Mouse (Mus musculus) forebrain, embryonic 11.5 days (tissue): Measurements from ENCODE around the gene Mb. TPM values are rescaled to one million over a fixed set of nuclear protein-coding genes. Genes with fewer than 3 reads are reported as not detected.

Experiments used
- ATAC-seq: fragments of 200-750 bp; cut with Nextera tagmentation; replicated peaks from 2 replicates; pipeline ENCODE4 v1.8.0; 2017; ENCODE audit warnings: moderate TSS enrichment; ENCODE audit not compliant: low FRiP score
- DNase-seq: peaks from one replicate; pipeline ENCODE4 v3.0.0-alpha.2; 2017; ENCODE audit warnings: low spot score
- H3K27ac ChIP-seq: fragments of 300-500 bp; sonication (generic); 2 replicates; pipeline ENCODE4 v1.5.1; 2014; ENCODE audit warnings: low read depth, low read length
- H3K27me3 ChIP-seq: fragments of 300-500 bp; sonication (generic); 2 replicates; pipeline ENCODE4 v1.6.1; 2014; ENCODE audit warnings: mild to moderate bottlenecking, low read length, mixed read lengths; ENCODE audit not compliant: control insufficient read depth, insufficient read depth
- H3K36me3 ChIP-seq: fragments of 300-500 bp; sonication (generic); 2 replicates; pipeline ENCODE4 v1.6.1; 2014; ENCODE audit warnings: mild to moderate bottlenecking, low read length, moderate library complexity, mixed read lengths; ENCODE audit not compliant: control insufficient read depth, insufficient read depth
- H3K4me1 ChIP-seq: fragments of 300-500 bp; sonication (generic); replicated peaks from 2 replicates; pipeline ENCODE4 v1.6.1; 2014; ENCODE audit warnings: low read length, mixed read lengths; ENCODE audit not compliant: control insufficient read depth, insufficient read depth
- H3K4me2 ChIP-seq: fragments of 300-500 bp; sonication (generic); 2 replicates; pipeline ENCODE4 v1.6.1; 2014; ENCODE audit warnings: low read depth, mild to moderate bottlenecking, low read length, moderate library complexity, mixed read lengths; ENCODE audit not compliant: severe bottlenecking
- H3K4me3 ChIP-seq: fragments of 300-500 bp; sonication (generic); 2 replicates; pipeline ENCODE4 v1.5.1; 2014; ENCODE audit warnings: low read depth, low read length
- H3K9ac ChIP-seq: fragments of 300-500 bp; sonication (generic); 2 replicates; pipeline ENCODE4 v1.6.1; 2014; ENCODE audit warnings: low read length
- H3K9me3 ChIP-seq: fragments of 300-500 bp; sonication (generic); 2 replicates; pipeline ENCODE4 v1.6.1; 2016; ENCODE audit warnings: low read length, mixed read lengths; ENCODE audit not compliant: control insufficient read depth
- WGBS: fragments of 180-500 bp; shearing (Covaris S2); extraction: QIAGEN DNeasy Blood & Tissue Kit; methylation state at CpG from one replicate; pipeline ENCODE4 v1.1.7; 2014; 5-methylcytosine and 5-hydroxymethylcytosine counted together
- polyA plus RNA-seq: library from polyadenylated mRNA; unstranded; fragments of >200 nt; fragmentation: Nextera tagmentation; extraction: Ambion mirVana; gene quantifications from 2 replicates; pipeline ENCODE4 v1.2.1, GENCODE M21; 2014

The Mb gene
- polyA plus RNA-seq, 1 experiment from 2014 or later: not detected

DNA sequence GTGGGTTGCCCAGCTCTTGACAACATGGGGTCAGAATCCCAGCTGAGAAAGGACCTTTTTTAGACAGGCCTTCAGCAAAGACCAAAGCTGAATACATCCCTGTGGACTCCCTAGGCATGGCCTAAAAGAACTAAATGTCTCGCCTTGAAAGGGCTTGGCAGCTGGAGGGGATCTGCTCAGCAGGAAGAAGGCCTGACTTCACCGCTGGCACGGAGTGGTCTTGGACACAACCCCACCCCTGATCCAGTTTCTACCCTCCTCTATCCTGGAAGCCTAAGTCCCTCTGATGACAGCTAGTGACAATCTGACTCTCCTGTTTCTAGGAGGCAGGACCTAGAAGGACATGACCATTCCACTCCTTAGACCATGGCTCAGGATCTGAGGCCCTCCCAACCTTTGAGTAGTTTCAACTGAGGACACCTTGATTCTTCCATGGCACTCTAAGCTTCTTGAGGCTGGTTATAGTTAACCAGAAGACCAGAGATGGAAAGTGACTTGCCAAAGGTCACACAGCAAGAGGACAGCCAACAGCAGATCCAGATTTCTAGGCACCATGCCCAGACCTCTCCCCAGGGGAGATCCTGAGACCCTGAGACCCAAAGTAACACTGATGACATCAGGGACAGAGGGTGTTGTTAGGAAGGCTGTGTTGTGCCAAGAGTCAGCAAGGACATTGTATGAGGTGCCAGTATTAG lies 47.1 kb downstream of the Mb start:
- no peaks in the 10 kb centered on the region for H3K27me3 ChIP-seq
- no peak overlapping the region for H3K4me2 ChIP-seq
- no peaks in the 10 kb centered on the region for H3K36me3 ChIP-seq
- WGBS: 86% methylated on average over 3 of the region's 3 CpGs
- H3K4me1 ChIP-seq: no peaks in the 10 kb centered on the region
- H3K9ac ChIP-seq: no peak overlapping the region
- DNase-seq (no peak), ATAC-seq (no peak)
- no peaks in the 10 kb centered on the region for H3K9me3 ChIP-seq
- no peak overlapping the region for H3K27ac ChIP-seq
- no peak overlapping the region for H3K4me3 ChIP-seq

DNA sequence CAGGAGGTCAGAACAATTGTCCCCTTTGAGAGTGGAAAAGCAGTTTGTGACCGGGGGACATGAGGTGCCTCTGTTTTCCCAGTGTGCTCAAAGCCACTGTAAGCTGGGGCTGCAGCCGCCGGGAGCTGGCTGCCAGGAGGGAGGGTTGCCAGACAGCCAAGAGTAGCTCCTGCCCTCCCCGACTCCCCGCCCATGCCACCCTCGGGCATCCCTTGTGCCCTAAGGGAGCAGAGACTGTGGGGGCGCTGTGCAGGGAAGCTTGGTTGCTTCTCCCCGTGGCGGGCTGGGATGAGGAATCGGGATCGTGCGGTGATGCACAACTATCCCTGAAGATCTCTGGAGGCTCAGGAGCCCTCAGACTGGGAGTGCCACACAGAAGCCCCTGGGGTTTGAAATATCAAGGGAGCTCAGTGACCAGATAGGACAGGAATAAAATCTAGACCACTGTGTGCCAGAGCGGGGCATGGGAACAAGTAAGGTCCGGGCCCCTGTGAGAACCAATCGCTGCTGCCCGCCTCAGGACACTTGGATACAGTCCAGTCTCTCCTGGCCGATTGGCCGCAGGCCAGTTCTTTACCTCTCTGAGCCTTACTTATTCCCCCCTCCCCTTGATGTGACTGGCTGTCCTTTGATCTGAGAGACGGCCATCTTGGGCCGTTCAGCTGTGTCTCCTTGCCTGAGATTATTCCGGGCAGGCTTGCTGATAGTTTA lies 51.4 kb downstream of the Mb start:
- Histone ChIP-seq H3K9me3 (no peaks in the 10 kb centered on the region), H3K27ac (no peak overlapping the region), H3K9ac (no peak overlapping the region), H3K4me2 (no peak overlapping the region), H3K4me1 (no peaks in the 10 kb centered on the region), H3K36me3 (no peaks in the 10 kb centered on the region), H3K27me3 (no peaks in the 10 kb centered on the region), H3K4me3 (no peak overlapping the region)
- ATAC-seq (no peak), DNase-seq (peak; percentile 59)
- WGBS: 53% methylated on average over 21 of the region's 21 CpGs

DNA sequence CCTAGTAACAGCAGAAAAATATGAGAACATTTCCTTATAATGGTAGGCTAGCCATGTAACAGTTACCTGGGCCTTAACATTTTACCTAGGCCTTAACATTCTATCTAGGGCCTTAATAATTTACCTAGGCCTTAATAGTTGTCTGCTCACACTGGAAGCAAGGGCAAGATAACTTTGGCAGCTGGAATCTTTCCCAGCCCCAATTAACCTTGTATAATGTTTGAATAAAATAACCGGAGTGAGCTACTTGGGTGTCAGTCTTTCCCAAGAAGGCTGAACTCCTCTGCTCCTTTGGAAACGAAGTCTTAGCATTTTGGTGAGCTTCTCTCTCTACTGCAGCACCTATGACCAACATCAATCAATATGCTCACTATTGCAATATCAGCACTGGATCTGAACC lies 52.4 kb downstream of the Mb start:
- no peaks in the 10 kb centered on the region for H3K9me3 ChIP-seq
- H3K4me3 ChIP-seq: no peak overlapping the region
- 80% methylated on average over 2 of the region's 2 CpGs for WGBS
- no peak overlapping the region for H3K4me2 ChIP-seq
- no peak for ATAC-seq
- H3K9ac ChIP-seq: no peak overlapping the region
- DNase-seq: no peak
- no peaks in the 10 kb centered on the region for H3K27me3 ChIP-seq
- no peak overlapping the region for H3K27ac ChIP-seq
- no peaks in the 10 kb centered on the region for H3K4me1 ChIP-seq
- no peaks in the 10 kb centered on the region for H3K36me3 ChIP-seq

DNA sequence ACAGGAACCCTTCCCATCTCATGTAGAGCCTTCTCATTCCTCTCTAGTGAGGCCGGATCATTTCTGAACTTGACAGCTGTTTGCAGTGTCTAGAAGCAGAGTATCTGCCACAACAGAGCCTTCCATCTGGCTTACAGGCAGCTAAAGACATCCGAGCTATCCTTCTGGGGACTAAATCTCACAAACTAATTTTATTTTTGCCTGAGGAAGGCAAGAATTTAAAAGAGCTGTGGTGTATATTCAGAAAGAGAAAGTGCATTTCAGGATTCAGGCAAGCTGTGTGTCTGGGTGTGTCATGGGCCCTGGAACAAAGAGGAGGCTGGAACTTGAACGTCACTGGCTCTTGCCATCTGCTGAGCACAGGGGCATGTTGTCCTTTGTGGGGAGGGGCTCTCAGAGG lies 56.1 kb downstream of the Mb start:
- Histone ChIP-seq H3K4me1 (no peaks in the 10 kb centered on the region), H3K27me3 (no peaks in the 10 kb centered on the region), H3K9ac (no peak overlapping the region), H3K27ac (no peak overlapping the region), H3K4me3 (no peak overlapping the region), H3K4me2 (no peak overlapping the region), H3K36me3 (no peaks in the 10 kb centered on the region), H3K9me3 (no peaks in the 10 kb centered on the region)
- DNase-seq (no peak), ATAC-seq (no peak)
- 77% methylated on average over 3 of the region's 3 CpGs for WGBS

DNA sequence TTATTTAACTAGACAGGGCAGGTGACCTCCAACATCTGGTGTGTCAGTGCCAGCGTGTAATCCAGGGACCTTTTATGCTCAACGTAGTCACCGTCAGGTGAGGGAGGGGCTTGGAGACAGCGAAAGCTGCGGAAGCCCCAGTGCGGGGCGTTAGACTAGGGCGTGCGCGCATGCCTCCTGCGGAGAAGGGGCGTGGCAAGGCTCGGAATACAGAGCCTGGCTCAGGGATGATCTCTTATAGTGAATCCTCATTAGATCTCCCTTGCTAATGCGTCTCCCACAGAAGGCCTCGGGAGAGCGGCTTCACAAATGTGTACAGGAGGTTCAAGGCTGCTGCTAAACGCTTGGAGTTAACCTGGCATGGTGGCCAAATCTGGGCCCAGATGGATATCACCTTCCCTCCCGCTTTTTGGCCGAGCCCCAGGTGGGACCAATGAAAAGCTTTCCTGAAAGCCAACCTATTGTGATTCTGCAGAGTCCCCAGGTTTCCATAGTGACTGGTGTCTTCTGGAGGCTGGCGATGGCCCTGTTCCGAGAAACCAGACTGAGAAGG lies 62.9 kb downstream of the Mb start:
- 3% methylated on average over 21 of the region's 21 CpGs for WGBS
- no peaks in the 10 kb centered on the region for H3K9me3 ChIP-seq
- H3K27me3 ChIP-seq: peaks cover 3% of the 10 kb centered on the region; the same call in 1 of the 2 replicates
- H3K4me2 ChIP-seq: peak overlapping the region; percentile 58
- no peak overlapping the region; the same call in 1 of the 2 replicates for H3K9ac ChIP-seq
- H3K36me3 ChIP-seq: no peaks in the 10 kb centered on the region
- H3K4me1 ChIP-seq: peaks cover 4% of the 10 kb centered on the region; the same call in 1 of the 2 replicates
- no peak overlapping the region for H3K27ac ChIP-seq
- H3K4me3 ChIP-seq: peak overlapping the region; percentile 31
- DNase-seq (peak; percentile 59), ATAC-seq (no peak)

DNA sequence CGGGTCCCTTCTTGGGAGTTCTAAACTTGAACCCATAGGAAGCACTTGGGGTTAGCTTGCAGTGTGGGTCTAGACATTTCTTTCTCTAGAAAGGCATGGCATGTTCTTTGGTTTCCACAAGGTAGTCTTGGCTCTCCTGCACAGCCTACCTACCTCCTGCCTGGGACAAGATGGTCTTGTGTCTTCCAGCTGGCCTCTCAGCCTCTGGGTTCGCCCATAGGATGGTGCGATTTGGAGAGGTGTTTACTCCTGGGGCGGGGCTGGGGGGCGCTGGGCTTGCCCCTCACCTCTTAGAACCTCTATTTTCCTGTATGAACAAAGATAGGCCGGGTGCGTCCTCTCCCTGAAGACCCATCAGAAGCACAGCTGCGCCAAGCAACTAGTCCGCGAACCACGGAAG lies 63.3 kb downstream of the Mb start:
- WGBS: 17% methylated on average over 11 of the region's 11 CpGs
- DNase-seq: no peak
- Histone ChIP-seq H3K4me1 (peaks cover 4% of the 10 kb centered on the region; the same call in 1 of the 2 replicates), H3K4me3 (peak overlapping the region; percentile 31), H3K9ac (no peak overlapping the region; the same call in 1 of the 2 replicates), H3K27ac (no peak overlapping the region), H3K27me3 (peaks cover 3% of the 10 kb centered on the region; the same call in 1 of the 2 replicates), H3K4me2 (peak overlapping the region; percentile 58), H3K9me3 (no peaks in the 10 kb centered on the region), H3K36me3 (no peaks in the 10 kb centered on the region)
- ATAC-seq: no peak

DNA sequence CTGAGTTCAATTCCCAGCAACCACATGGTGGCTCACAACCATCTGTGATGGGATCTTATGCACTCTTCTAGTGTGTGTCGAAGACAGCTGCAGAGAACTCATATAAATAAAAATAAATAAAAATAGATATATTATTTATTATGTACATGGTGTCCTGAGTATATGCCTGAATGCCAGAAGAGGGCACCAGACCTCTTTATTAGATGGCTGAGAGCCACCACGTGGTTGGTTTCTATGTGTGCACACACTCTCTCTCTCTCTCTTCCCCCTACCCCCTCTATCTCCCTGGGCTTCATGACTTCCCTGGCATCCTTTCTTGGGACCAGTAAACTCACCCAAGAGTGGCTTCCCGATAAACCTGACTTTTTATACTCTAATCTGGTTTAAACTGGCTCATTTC lies 67.7 kb downstream of the Mb start:
- H3K9ac ChIP-seq: no peak overlapping the region
- no peak overlapping the region for H3K4me3 ChIP-seq
- ATAC-seq (no peak), DNase-seq (no peak)
- no peaks in the 10 kb centered on the region for H3K36me3 ChIP-seq
- H3K27ac ChIP-seq: no peak overlapping the region
- no peaks in the 10 kb centered on the region for H3K9me3 ChIP-seq
- peaks cover 3% of the 10 kb centered on the region; the same call in 1 of the 2 replicates for H3K27me3 ChIP-seq
- no peak overlapping the region for H3K4me2 ChIP-seq
- WGBS: 55% methylated on average over 3 of the region's 3 CpGs
- H3K4me1 ChIP-seq: peaks cover 4% of the 10 kb centered on the region; the same call in 1 of the 2 replicates

DNA sequence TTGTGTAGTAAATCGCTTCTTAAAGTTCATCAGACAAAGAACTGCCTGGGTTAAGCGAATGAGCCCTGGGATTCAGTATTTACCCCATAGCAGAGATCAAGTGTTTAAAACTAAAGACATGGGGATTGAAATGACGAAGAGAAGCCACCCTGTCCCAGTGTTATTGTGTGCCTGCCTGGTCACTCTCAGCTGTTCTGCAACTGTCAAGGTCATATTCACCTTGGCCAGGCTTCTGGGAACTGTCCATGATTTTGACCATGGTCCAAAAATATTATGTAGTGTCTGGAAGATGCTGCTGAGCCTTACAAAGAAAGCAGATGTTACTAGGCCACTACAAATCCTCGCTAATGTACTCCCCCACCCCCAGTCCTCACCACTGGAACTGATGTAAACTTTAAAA lies 70.7 kb downstream of the Mb start:
- no peak overlapping the region for H3K9ac ChIP-seq
- no peaks in the 10 kb centered on the region for H3K27me3 ChIP-seq
- H3K27ac ChIP-seq: no peak overlapping the region
- ATAC-seq: no peak
- no peak for DNase-seq
- H3K4me1 ChIP-seq: no peaks in the 10 kb centered on the region
- H3K36me3 ChIP-seq: no peaks in the 10 kb centered on the region
- WGBS: 81% methylated on average over 4 of the region's 4 CpGs
- no peak overlapping the region for H3K4me2 ChIP-seq
- no peak overlapping the region for H3K4me3 ChIP-seq
- no peaks in the 10 kb centered on the region for H3K9me3 ChIP-seq
